Mouse (Mus musculus): ENCODE data around the gene Ccdc149. TPM values are rescaled to one million over a fixed set of nuclear protein-coding genes. Genes with fewer than 3 reads are reported as not detected.

The Ccdc149 gene
- 0.89 and 0.98 TPM in 2 replicates for polyA plus RNA-seq (2015; fragmentation: Nextera tagmentation; extraction: Ambion mirVana)

DNA sequence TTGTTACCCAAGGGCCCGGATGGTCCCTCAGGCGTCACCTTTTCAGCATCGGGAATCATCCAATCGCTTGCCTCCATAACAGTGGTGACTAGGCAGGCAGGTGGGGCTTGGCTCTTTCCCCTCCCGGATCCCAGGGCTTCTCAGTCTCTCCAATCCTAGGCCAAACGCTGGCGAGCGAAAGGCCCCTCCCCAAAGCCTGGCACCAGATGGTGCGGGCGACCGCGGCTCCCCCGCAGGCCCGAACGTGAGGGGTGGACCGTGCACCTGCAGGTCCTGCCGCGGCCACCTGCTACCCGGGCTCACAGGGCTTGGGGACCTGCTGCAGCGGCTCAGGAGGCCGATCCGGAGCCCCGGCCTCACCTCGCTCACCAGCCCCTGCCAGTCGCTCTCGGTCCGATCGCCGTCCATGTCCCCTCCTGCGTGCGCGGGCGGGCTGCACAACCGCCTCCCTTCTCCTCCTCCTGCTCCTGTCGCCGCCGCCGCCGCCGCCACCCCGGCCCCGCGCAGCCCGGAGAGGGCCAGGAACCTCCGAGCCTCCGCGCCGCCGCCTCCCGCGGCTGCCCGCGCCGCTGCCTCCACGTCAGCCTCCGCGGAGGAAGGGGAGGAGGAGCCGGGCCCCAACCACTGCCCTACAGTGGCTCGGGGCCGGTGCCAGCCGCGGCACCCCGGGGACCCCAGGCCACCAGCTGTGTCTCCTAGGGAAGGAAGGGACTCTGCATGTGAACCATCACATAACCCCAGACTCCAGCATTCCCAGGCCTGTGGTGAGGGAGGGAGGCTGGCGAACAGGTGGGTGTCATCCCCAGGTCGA, at the start of gene Ccdc149:
Gene Ccdc149, minus strand, starts transcription at position 531 of the 811 bp plus-strand sequence.
- H3K36me3 ChIP-seq (replicated peaks; ENCODE audit: insufficient read depth, low read length) = no peaks in the 10 kb centered on the region
- DNase-seq (peak; percentile 76), ATAC-seq (peak; percentile 97)
- H3K4me2 ChIP-seq (ENCODE audit: low read depth, low read length) = peak within 1 kb of the TSS; percentile 72
- peak within 1 kb of the TSS; percentile 58 for H3K27ac ChIP-seq (ENCODE audit: low read depth)
- no peaks in the 10 kb centered on the region for H3K27me3 ChIP-seq (ENCODE audit: insufficient read depth, low read length)
- peaks cover 5% of the 10 kb centered on the region; the same call in 1 of the 2 replicates for H3K4me1 ChIP-seq (ENCODE audit: insufficient read depth)
- peak within 1 kb of the TSS; percentile 67 for H3K9ac ChIP-seq (replicated peaks)
- H3K9me3 ChIP-seq (ENCODE audit: low read length) = no peaks in the 10 kb centered on the region
- TF ChIP-seq CTCF (IDR thresholded peaks at IDR 0.05; ENCODE audit: low read depth) = no peak
- no peak for TF ChIP-seq EP300 (IDR thresholded peaks at IDR 0.05; ENCODE audit: low read depth)
- WGBS (ENCODE audit: insufficient replicate concordance) = 2% methylated on average over 52 of the region's 65 CpGs
- H3K4me3 ChIP-seq (ENCODE audit: low read depth, low read length) = peak within 1 kb of the TSS; percentile 61

GRCm38 (mm10) chr5:52519921-52520320, 48.6 kb upstream of the Ccdc149 start:
- no peak overlapping the region for H3K4me3 ChIP-seq (ENCODE audit: low read depth, low read length)
- no peak overlapping the region for H3K4me2 ChIP-seq (ENCODE audit: low read depth, low read length)
- H3K9ac ChIP-seq (replicated peaks) = no peak overlapping the region
- TF ChIP-seq EP300 (IDR thresholded peaks at IDR 0.05; ENCODE audit: low read depth) = no peak
- no peak for TF ChIP-seq CTCF (IDR thresholded peaks at IDR 0.05; ENCODE audit: low read depth)
- WGBS (ENCODE audit: insufficient replicate concordance) = 61% methylated on average over 2 of the region's 2 CpGs
- H3K27me3 ChIP-seq (ENCODE audit: insufficient read depth, low read length) = 0 out of 2 replicates have a peak, but pooled peaks cover 5% of the 10 kb centered on the region
- 0 out of 2 replicates have a peak, but pooled peaks cover 3% of the 10 kb centered on the region for H3K4me1 ChIP-seq (ENCODE audit: insufficient read depth)
- DNase-seq (no peak), ATAC-seq (no peak)
- no peaks in the 10 kb centered on the region for H3K9me3 ChIP-seq (ENCODE audit: low read length)
- no peak overlapping the region for H3K27ac ChIP-seq (ENCODE audit: low read depth)
- H3K36me3 ChIP-seq (replicated peaks; ENCODE audit: insufficient read depth, low read length) = no peaks in the 10 kb centered on the region

DNA sequence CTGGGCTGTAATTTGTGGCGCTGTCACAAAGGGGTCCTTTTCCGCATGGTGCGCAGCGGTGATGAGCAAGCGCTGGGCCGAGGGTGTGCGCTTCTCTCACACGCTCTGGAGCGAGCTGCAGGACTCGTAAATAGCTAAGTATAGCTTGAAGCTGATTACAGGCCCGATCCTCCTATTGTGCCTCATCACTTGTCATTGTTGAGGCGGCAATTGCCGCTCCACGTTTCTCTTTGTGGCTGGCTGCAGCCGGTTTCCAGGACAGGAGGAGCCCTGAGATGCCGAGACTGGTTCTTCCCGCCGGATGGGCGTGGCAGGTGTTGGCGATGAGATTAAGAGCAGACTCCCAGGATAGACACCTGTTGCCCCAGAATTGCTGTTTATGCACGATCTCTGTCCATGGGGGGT, 44.8 kb upstream of the Ccdc149 start:
- H3K9me3 ChIP-seq (ENCODE audit: low read length) = no peaks in the 10 kb centered on the region
- H3K27me3 ChIP-seq (ENCODE audit: insufficient read depth, low read length) = 0 out of 2 replicates have a peak, but pooled peaks cover 5% of the 10 kb centered on the region
- no peak overlapping the region for H3K27ac ChIP-seq (ENCODE audit: low read depth)
- WGBS (ENCODE audit: insufficient replicate concordance) = 27% methylated on average over 21 of the region's 21 CpGs
- peak overlapping the region; percentile 20 for H3K4me2 ChIP-seq (ENCODE audit: low read depth, low read length)
- H3K4me3 ChIP-seq (ENCODE audit: low read depth, low read length) = no peak overlapping the region
- H3K36me3 ChIP-seq (replicated peaks; ENCODE audit: insufficient read depth, low read length) = no peaks in the 10 kb centered on the region
- DNase-seq (no peak), ATAC-seq (no peak)
- 0 out of 2 replicates have a peak, but pooled peaks cover 3% of the 10 kb centered on the region for H3K4me1 ChIP-seq (ENCODE audit: insufficient read depth)
- H3K9ac ChIP-seq (replicated peaks) = no peak overlapping the region
- TF ChIP-seq EP300 (IDR thresholded peaks at IDR 0.05; ENCODE audit: low read depth) (no peak), CTCF (IDR thresholded peaks at IDR 0.05; ENCODE audit: low read depth) (no peak)

GRCm38 (mm10) chr5:52515246-52516021, 44.1 kb upstream of the Ccdc149 start:
- peak overlapping the region; percentile 47 for H3K4me2 ChIP-seq (ENCODE audit: low read depth, low read length)
- H3K27me3 ChIP-seq (ENCODE audit: insufficient read depth, low read length) = 0 out of 2 replicates have a peak, but pooled peaks cover 5% of the 10 kb centered on the region
- no peak overlapping the region for H3K4me3 ChIP-seq (ENCODE audit: low read depth, low read length)
- peak; percentile 67 for DNase-seq
- no peak overlapping the region for H3K9ac ChIP-seq (replicated peaks)
- ATAC-seq = no peak
- no peaks in the 10 kb centered on the region for H3K9me3 ChIP-seq (ENCODE audit: low read length)
- no peak overlapping the region for H3K27ac ChIP-seq (ENCODE audit: low read depth)
- 0 out of 2 replicates have a peak, but pooled peaks cover 3% of the 10 kb centered on the region for H3K4me1 ChIP-seq (ENCODE audit: insufficient read depth)
- no peaks in the 10 kb centered on the region for H3K36me3 ChIP-seq (replicated peaks; ENCODE audit: insufficient read depth, low read length)
- no peak for TF ChIP-seq EP300 (IDR thresholded peaks at IDR 0.05; ENCODE audit: low read depth)
- TF ChIP-seq CTCF (IDR thresholded peaks at IDR 0.05; ENCODE audit: low read depth) = peak; percentile 77
- 28% methylated on average over 22 of the region's 22 CpGs for WGBS (ENCODE audit: insufficient replicate concordance)

DNA sequence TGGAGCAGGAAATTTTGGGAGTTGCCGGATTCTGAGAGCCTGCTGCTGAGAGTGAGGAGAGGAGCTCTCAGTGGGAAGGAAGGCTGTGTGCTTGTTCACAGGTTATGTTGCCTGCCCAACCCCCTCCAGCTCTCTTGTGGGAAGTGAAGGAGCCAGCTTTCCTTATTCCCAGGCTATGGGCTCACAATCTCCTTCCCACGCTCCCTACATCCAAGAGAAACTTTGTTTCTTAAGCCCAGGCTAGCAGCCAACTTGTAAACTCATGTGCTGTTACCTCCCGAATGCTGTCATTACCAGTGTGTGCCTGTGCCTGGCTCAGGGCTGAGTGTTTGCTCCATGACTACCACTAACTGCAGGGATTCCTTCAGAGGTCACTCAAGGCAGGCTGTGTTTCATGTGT, 39.8 kb upstream of the Ccdc149 start:
- Histone ChIP-seq H3K27me3 (ENCODE audit: insufficient read depth, low read length) (0 out of 2 replicates have a peak, but pooled peaks cover 3% of the 10 kb centered on the region), H3K27ac (ENCODE audit: low read depth) (no peak overlapping the region), H3K9ac (replicated peaks) (no peak overlapping the region), H3K9me3 (ENCODE audit: low read length) (no peaks in the 10 kb centered on the region), H3K4me1 (ENCODE audit: insufficient read depth) (0 out of 2 replicates have a peak, but pooled peaks cover 3% of the 10 kb centered on the region), H3K36me3 (replicated peaks; ENCODE audit: insufficient read depth, low read length) (no peaks in the 10 kb centered on the region), H3K4me2 (ENCODE audit: low read depth, low read length) (no peak overlapping the region), H3K4me3 (ENCODE audit: low read depth, low read length) (no peak overlapping the region)
- WGBS (ENCODE audit: insufficient replicate concordance) = 65% methylated on average over 3 of the region's 3 CpGs
- DNase-seq = no peak
- ATAC-seq = no peak
- TF ChIP-seq EP300 (IDR thresholded peaks at IDR 0.05; ENCODE audit: low read depth) (no peak), CTCF (IDR thresholded peaks at IDR 0.05; ENCODE audit: low read depth) (no peak)

GRCm38 (mm10) chr5:52509416-52509815, 38.1 kb upstream of the Ccdc149 start:
- DNase-seq = no peak
- WGBS (ENCODE audit: insufficient replicate concordance) = 76% methylated on average over 6 of the region's 6 CpGs
- Histone ChIP-seq H3K4me1 (ENCODE audit: insufficient read depth) (no peaks in the 10 kb centered on the region), H3K27me3 (ENCODE audit: insufficient read depth, low read length) (no peaks in the 10 kb centered on the region), H3K9me3 (ENCODE audit: low read length) (no peaks in the 10 kb centered on the region), H3K36me3 (replicated peaks; ENCODE audit: insufficient read depth, low read length) (no peaks in the 10 kb centered on the region), H3K9ac (replicated peaks) (no peak overlapping the region), H3K4me3 (ENCODE audit: low read depth, low read length) (no peak overlapping the region), H3K27ac (ENCODE audit: low read depth) (no peak overlapping the region), H3K4me2 (ENCODE audit: low read depth, low read length) (no peak overlapping the region)
- TF ChIP-seq CTCF (IDR thresholded peaks at IDR 0.05; ENCODE audit: low read depth) (no peak), EP300 (IDR thresholded peaks at IDR 0.05; ENCODE audit: low read depth) (no peak)
- ATAC-seq = no peak

Data from liver, postnatal 0 days (tissue).